ENCODE assay signal across 8 mouse cellular contexts in genomic region chr13:22043503-22044431, GRCm38 (mm10). TPM values are rescaled to one million over a fixed set of nuclear protein-coding genes. Genes with fewer than 3 reads are reported as not detected.
DNase-seq lines count a peak whose midpoint lies in the region; ATAC-seq and TF ChIP-seq lines count a peak whose summit lies in the region.

No protein-coding gene starts in this region.

- H3K27me3 ChIP-seq in hindbrain, embryonic 10.5 days (ENCODE audit: insufficient read depth, poor library complexity, severe bottlenecking), result no peaks in the 10 kb centered on the region
- no peaks in the 10 kb centered on the region for H3K27me3 ChIP-seq in lung, postnatal 0 days (replicated peaks; ENCODE audit: insufficient read depth, low read length)
- no peaks in the 10 kb centered on the region for H3K27me3 ChIP-seq in splenic B cell, adult 2 months (ENCODE audit: control insufficient read depth, insufficient read depth, low read length, poor library complexity, severe bottlenecking)

- peak overlapping the region; percentile 54 for H3K4me3 ChIP-seq in hindbrain, embryonic 10.5 days
- H3K4me3 ChIP-seq in lung, postnatal 0 days (ENCODE audit: low read depth, low read length), result peak overlapping the region; percentile 22

- ATAC-seq in CD4-positive, CD25-positive, alpha-beta regulatory T cell, adult 4 months, result no peak
- peak; percentile 6; the same call in 1 of the 2 replicates for ATAC-seq in lung, postnatal 0 days

- DNase-seq in CD4-positive, CD25-positive, alpha-beta regulatory T cell, adult 2 months (ENCODE audit: low read depth, low spot score), result peak; percentile 77
- DNase-seq in thymus, postnatal 4 days, result peak; percentile 36
- DNase-seq in thymus, postnatal 36 days, result no peak
- peak; percentile 32 for DNase-seq in hindbrain, embryonic 10.5 days (ENCODE audit: low spot score)
- DNase-seq in lung, postnatal 0 days (ENCODE audit: low spot score), result peak; percentile 91
- DNase-seq in splenic B cell, adult 2 months (ENCODE audit: low read depth, low spot score), result peak; percentile 79
- DNase-seq in right cerebral cortex, adult 18-20 months, result no peak

- TF ChIP-seq EP300 in lung, postnatal 0 days (IDR thresholded peaks at IDR 0.05), result no peak

- WGBS in hindbrain, embryonic 10.5 days, result 2% methylated on average over 14 of the region's 14 CpGs
- 2% methylated on average over 6 of the region's 14 CpGs for WGBS in lung, postnatal 0 days

- peaks cover 34% of the 10 kb centered on the region for H3K4me1 ChIP-seq in hindbrain, embryonic 10.5 days (replicated peaks)
- peaks cover 6% of the 10 kb centered on the region; the same call in 1 of the 2 replicates for H3K4me1 ChIP-seq in lung, postnatal 0 days (ENCODE audit: insufficient read depth, low read depth, low read length)

- H3K9ac ChIP-seq in lung, postnatal 0 days (replicated peaks; ENCODE audit: low read depth), result no peak overlapping the region

- peak overlapping the region; percentile 53 for H3K4me2 ChIP-seq in lung, postnatal 0 days (replicated peaks; ENCODE audit: low read depth, low read length)

- H3K9me3 ChIP-seq in hindbrain, embryonic 10.5 days, result no peaks in the 10 kb centered on the region
- no peaks in the 10 kb centered on the region for H3K9me3 ChIP-seq in lung, postnatal 0 days (ENCODE audit: low read length)

- no peaks in the 10 kb centered on the region for H3K36me3 ChIP-seq in hindbrain, embryonic 10.5 days
- H3K36me3 ChIP-seq in lung, postnatal 0 days (ENCODE audit: insufficient read depth, low read length), result no peaks in the 10 kb centered on the region
- no peaks in the 10 kb centered on the region for H3K36me3 ChIP-seq in splenic B cell, adult 2 months (ENCODE audit: control insufficient read depth, insufficient read depth, low read length, poor library complexity, severe bottlenecking)

- peak overlapping the region; percentile 85 for H3K27ac ChIP-seq in hindbrain, embryonic 10.5 days
- H3K27ac ChIP-seq in lung, postnatal 0 days (ENCODE audit: low read length), result 0 out of 2 replicates have a peak overlapping the region, but pooled peaks have one; percentile 0

- TF ChIP-seq CTCF in lung, postnatal 0 days (IDR thresholded peaks at IDR 0.05), result peak; percentile 76

RNA-seq across cellular contexts. Expression of gene Hist1h2bj, which starts 0.8 kb away (rescaled TPM):
- polyA plus RNA-seq in CD4-positive, CD25-positive, alpha-beta regulatory T cell, adult 4 months (2017; shearing (Covaris generic)), result 1 to 10 TPM; 3.8 to 9.5 TPM
- 12.6 and 15.5 TPM in 2 replicates for polyA plus RNA-seq in hindbrain, embryonic 10.5 days (2016; fragmentation: Nextera tagmentation; extraction: Ambion mirVana)
- 1.0 and 1.5 TPM in 2 replicates for polyA plus RNA-seq in lung, postnatal 0 days (2015; fragmentation: Nextera tagmentation; extraction: Ambion mirVana)

RNA-seq across cellular contexts. Expression of gene Hist1h2ag, which starts 1.0 kb away (rescaled TPM):
- not detected for polyA plus RNA-seq in CD4-positive, CD25-positive, alpha-beta regulatory T cell, adult 4 months (2017; shearing (Covaris generic))
- 63.1 and 65.4 TPM in 2 replicates for polyA plus RNA-seq in hindbrain, embryonic 10.5 days (2016; fragmentation: Nextera tagmentation; extraction: Ambion mirVana)
- 2.7 TPM in 1 of 2 replicates, not detected in the other for polyA plus RNA-seq in lung, postnatal 0 days (2015; fragmentation: Nextera tagmentation; extraction: Ambion mirVana)

RNA-seq across cellular contexts. Expression of gene Hist1h4i, which starts 2.6 kb away (rescaled TPM):
- 1 to 10 TPM; 5.4 to 6.7 TPM for polyA plus RNA-seq in CD4-positive, CD25-positive, alpha-beta regulatory T cell, adult 4 months (2017; shearing (Covaris generic))
- 33.6 and 41.8 TPM in 2 replicates for polyA plus RNA-seq in hindbrain, embryonic 10.5 days (2016; fragmentation: Nextera tagmentation; extraction: Ambion mirVana)
- 4.1 and 4.6 TPM in 2 replicates for polyA plus RNA-seq in lung, postnatal 0 days (2015; fragmentation: Nextera tagmentation; extraction: Ambion mirVana)

RNA-seq across cellular contexts. Expression of gene Hist1h2bk, which starts 8.1 kb away (rescaled TPM):
- polyA plus RNA-seq in CD4-positive, CD25-positive, alpha-beta regulatory T cell, adult 4 months (2017; shearing (Covaris generic)), result 1 to 10 TPM in 1 of 2 experiments, not detected in 1; 4.8 TPM
- 6.6 and 6.9 TPM in 2 replicates for polyA plus RNA-seq in hindbrain, embryonic 10.5 days (2016; fragmentation: Nextera tagmentation; extraction: Ambion mirVana)
- 0.45 and 0.81 TPM in 2 replicates for polyA plus RNA-seq in lung, postnatal 0 days (2015; fragmentation: Nextera tagmentation; extraction: Ambion mirVana)

RNA-seq across cellular contexts. Expression of gene Hist1h2ah, which starts 8.4 kb away (rescaled TPM):
- not detected for polyA plus RNA-seq in CD4-positive, CD25-positive, alpha-beta regulatory T cell, adult 4 months (2017; shearing (Covaris generic))
- 5.5 and 11.0 TPM in 2 replicates for polyA plus RNA-seq in hindbrain, embryonic 10.5 days (2016; fragmentation: Nextera tagmentation; extraction: Ambion mirVana)
- polyA plus RNA-seq in lung, postnatal 0 days (2015; fragmentation: Nextera tagmentation; extraction: Ambion mirVana), result 4.2 and 5.2 TPM in 2 replicates

Comparison
In these comparisons a context has a peak if more than half of its experiments do, and no peak if none do; other contexts are left out.
1. DNase-seq: peak in CD4-positive, CD25-positive, alpha-beta regulatory T cell, adult 2 months (single experiment), thymus, postnatal 4 days (single experiment), hindbrain, embryonic 10.5 days (single experiment), lung, postnatal 0 days (single experiment) and splenic B cell, adult 2 months (single experiment); none in thymus, postnatal 36 days (0 of 2) and right cerebral cortex, adult 18-20 months (single experiment).
2. RNA of gene Hist1h2ag, which starts 1.0 kb away (polyA plus RNA-seq): 63.1 to 65.4 TPM in hindbrain, embryonic 10.5 days; 2.7 TPM in lung, postnatal 0 days and not detected in CD4-positive, CD25-positive, alpha-beta regulatory T cell, adult 4 months; every median in the first group is over 10 times any median in the second.